Mouse (Mus musculus) right cerebral cortex, adult 18-20 months (tissue): ENCODE data around the gene Gm20716.

Source experiments
- DNase-seq: peaks from one replicate; pipeline ENCODE4 v3.0.0; 2022; ENCODE audit warnings: mixed read lengths

Gene Gm20716

DNA sequence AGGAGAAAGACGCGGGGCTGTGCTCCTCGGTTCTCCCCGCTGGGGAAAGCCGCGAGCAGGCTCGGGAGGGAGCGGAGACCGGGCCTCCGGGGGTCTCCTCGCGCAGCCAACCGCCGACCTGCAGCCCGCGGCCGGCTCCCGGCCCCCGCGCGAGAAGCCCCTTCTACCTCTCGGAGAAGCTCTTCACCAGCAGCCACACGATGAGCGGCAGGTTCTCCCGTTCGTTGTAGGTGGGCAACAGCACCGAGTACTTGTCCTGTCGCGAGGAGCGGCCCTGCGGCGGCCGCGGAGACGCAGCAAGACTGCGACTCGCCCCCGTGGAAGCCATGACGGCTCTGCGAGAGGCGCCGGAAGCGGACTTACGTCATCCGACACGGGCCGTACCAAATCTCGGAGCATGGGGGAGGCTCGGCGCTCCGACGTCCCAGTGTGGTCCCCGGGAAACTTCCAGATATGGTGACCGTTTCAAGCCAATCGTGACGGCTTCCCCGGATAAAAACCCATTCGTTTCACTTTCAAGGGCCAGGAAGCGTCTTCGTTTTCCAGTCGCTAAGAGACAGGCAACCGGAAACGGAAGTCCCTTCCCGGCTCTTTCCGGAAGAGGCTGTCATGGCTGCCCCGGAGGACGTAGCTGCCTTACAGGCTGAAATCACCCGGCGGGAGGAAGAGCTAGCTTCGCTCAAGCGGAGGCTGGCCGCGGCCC, at the start of gene Gm20716, which contains the start of the genes Dpm1 and Mocs3:
Gm20716 (minus strand) TSS at position 339 of the 703 bp plus-strand sequence.
Dpm1 (minus strand) TSS at position 566 of the 703 bp plus-strand sequence.
Mocs3 (plus strand) TSS at position 597 of the 703 bp plus-strand sequence.
- DNase-seq: peak; percentile 90

GRCm38 (mm10) chr2:168274374-168274935, 44.3 kb upstream of the Gm20716 start:
- peak; percentile 52 for DNase-seq

- no peak for DNase-seq
Observed at GRCm38 (mm10) chr2:168273387-168273786, 43.2 kb upstream of the Gm20716 start.

GRCm38 (mm10) chr2:168268033-168268432, 37.9 kb upstream of the Gm20716 start:
- DNase-seq: no peak

DNA sequence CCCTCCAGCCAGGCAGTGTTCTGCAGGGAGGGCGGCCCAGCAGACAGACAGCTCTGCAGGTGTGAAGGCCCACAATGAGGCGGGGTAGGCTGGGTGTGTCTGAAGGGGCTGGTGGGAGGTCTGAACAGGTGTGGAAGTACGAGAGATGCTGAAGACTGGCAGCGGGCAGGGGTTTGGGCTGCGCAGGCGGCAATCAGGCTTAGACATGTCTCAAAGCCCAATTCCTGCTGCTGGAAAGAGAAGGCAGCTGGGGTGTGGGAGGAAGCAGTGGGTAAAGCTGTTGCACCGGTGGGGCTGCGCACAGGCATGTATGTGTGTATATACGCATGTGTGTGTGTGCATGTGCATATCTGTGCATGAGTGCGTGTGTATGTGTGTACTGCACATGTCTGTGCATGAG, 30.7 kb upstream of the Gm20716 start:
- peak; percentile 80 for DNase-seq

- DNase-seq: no peak
Observed at GRCm38 (mm10) chr2:168260124-168260523, 30.0 kb upstream of the Gm20716 start.

- DNase-seq: no peak
Observed at GRCm38 (mm10) chr2:168259046-168259445, 28.9 kb upstream of the Gm20716 start.

DNA sequence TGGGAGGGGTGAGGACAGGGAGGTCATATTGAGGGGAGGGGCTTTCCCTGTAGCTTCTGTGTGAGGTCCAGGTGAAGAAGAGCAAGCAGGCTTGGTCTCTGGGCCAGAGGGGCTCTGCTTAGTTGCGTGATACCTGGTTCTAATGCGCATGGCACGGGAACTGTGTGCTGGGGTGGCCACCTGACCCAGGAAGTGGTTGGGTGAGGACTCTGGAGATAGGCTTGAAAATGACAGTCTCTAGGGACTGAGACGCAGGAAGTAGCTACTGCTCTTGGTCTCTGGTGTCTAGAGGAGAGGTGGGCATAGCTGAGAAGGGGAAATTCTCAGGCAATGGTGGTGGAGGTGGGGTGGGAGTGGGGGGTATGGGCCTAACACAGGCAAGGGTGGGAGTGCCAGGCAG, 27.0 kb upstream of the Gm20716 start:
- no peak for DNase-seq

DNA sequence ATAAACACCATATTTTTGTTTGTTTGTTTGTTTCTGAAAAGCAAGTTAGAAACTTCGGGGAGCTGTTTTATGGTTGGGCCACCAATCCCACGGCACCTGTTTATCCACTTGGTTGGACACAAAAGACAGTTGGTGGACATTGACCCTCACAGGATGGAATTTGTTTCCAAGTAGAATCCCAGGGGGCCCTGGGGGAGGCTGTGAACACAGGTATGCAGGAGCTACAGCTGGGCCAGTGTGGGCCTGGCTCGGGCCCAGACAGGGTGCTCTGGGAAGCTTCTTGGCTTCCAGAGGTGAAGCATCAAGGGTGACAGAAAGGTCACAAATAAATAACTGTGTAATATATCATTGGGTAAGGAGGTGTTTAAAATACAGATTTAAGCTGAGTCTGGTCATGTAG, 26.3 kb upstream of the Gm20716 start:
- DNase-seq: no peak

- DNase-seq: peak; percentile 60
Observed at GRCm38 (mm10) chr2:168253822-168254221, 23.7 kb upstream of the Gm20716 start.

DNA sequence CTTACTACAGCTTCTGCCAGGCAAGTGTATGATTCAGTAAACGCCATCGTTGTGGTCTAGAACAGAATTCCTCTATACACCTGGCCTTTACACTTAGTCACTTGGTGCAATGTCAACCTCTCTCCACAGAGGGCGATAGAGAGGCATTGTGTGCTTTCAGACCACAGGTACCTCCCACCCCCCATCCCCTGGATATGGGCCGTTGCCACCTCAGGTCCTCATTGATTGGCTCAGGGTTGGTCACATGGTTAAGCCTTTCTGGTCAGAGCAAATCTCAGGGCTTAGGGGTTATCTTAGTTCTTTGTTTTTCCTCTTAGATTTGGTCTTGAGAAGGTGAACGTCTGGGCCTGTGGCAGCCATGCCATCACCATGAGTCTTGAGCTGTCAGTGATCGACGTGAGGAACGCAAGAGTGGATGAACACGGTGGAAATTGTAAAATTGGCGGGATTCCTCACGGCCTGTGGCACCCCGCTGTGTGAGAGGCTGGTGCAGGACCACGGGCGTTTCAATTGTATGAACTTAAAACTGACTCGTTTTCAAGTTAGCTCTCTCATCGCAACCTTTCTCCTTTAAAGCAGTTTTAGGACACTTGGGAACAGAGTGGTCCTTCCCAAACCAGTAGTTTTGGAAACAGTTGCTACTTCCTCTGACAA, 22.6 kb upstream of the Gm20716 start:
- no peak for DNase-seq

- peak; percentile 79 for DNase-seq
Observed at GRCm38 (mm10) chr2:168250270-168250669, 20.1 kb upstream of the Gm20716 start.

DNA sequence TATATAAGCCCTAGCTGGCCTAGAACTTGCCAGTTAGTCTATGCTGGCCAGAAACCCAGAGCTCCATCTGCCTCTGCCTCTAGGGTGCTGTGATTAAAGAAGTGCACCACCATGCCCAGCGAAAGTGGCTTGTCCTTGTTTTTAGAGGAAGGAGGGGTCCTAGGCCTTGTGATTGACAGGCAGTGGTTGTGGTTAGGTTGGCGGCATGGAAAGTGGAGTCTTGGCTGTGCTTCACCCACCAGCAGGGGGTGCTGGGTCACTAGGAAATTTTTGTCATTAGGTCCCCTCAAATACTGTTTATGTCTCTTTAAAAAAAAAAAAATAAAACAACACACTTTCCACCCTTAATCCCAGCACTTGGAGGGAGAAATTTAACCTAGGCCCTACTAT, 18.7 kb upstream of the Gm20716 start:
- DNase-seq: no peak

GRCm38 (mm10) chr2:168248167-168248855, 18.1 kb upstream of the Gm20716 start:
- no peak for DNase-seq

DNA sequence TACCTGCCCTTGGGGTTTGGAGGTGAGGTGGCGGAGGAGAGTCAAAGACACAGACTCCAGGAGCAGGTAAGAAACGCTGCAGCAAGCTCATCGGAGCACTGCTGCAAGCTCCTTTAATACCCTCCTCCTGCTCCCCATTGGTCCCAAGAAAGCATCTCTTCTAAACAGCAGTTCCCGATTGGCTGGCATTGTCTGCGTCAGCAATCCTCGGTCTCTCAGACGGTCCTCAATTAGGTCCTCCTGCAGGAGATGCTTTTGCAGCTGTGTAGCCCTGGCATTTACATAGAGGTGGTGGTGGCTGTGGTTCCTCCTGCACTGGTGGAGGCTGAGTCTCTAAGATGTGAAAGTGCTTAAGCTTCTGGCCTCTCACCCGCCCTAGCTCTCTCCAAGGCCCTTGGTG, 15.4 kb upstream of the Gm20716 start:
- DNase-seq: peak; percentile 12

- no peak for DNase-seq
Observed at GRCm38 (mm10) chr2:168243278-168243677, 13.1 kb upstream of the Gm20716 start.

DNA sequence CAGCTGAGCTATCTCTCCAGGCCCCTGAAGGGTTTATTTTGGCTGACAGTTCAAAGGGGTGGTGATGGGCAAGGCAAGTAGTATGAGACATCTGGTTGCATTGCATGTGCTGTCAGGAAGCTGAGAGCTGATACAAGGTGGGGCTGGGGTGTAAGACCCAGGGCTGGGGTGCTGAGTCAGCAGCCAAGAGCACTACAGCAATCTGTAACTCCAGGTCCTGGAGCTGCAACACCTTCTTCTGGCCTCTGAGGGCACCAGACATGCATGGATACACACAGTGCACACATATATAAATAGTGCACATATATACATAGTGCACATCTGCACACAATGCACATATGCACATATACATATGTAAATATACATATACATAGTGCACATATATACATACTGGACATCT, 12.7 kb upstream of the Gm20716 start:
- DNase-seq: no peak

DNA sequence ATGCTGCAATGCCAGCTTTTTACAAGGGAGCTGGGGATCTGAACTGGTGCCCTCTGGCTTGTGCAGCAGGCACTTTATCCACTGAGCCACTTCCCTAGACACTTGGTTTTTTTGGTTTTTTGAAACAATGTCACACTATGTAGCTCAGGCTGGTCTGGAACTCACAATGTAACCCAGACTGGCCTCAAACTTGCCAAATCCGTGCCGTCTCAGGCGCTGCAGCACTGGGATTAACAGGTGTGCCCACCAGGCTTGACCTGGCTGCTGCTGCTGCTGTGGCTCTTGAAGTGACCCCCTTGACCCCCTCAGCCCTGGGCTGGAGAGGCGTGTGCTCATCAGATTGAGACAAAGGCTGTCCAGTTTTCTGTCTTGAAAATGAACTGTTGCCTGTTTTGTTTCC, 8.2 kb upstream of the Gm20716 start:
- DNase-seq: no peak

DNA sequence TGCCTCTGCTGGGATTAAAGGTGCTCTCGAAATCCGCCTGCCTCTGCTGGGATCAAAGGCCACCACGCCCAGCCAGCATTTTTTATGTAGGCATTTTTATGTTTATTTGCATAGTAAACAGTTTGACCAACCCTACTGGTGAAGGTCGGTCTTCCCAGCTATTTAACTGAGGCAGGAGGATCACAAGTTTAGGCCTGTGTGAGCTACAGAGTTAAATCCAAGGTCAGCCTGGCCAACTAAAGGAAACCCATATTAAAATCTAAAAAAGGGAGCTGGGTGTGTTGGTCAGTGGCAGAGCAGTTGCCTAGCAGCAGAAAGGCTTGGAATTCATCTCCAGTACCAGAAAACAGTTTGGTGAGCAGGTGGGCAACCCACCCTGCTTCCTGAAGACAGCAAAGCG, 3.1 kb upstream of the Gm20716 start:
- no peak for DNase-seq

DNA sequence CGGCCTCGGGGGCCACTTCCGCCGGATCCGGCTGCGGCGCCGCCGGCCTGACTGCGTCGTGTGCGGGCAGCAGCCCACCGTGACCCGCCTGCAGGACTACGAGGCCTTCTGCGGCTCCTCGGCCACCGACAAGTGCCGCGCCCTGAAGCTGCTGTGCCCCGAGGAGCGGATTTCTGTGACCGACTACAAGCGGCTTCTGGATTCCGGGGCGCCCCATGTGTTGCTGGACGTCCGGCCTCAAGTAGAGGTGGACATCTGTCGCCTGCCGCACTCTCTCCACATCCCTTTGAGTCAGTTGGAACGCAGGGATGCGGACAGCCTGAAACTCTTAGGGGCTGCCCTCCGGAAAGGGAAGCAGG, 1.3 kb upstream of the Gm20716 start:
- DNase-seq: no peak

DNA sequence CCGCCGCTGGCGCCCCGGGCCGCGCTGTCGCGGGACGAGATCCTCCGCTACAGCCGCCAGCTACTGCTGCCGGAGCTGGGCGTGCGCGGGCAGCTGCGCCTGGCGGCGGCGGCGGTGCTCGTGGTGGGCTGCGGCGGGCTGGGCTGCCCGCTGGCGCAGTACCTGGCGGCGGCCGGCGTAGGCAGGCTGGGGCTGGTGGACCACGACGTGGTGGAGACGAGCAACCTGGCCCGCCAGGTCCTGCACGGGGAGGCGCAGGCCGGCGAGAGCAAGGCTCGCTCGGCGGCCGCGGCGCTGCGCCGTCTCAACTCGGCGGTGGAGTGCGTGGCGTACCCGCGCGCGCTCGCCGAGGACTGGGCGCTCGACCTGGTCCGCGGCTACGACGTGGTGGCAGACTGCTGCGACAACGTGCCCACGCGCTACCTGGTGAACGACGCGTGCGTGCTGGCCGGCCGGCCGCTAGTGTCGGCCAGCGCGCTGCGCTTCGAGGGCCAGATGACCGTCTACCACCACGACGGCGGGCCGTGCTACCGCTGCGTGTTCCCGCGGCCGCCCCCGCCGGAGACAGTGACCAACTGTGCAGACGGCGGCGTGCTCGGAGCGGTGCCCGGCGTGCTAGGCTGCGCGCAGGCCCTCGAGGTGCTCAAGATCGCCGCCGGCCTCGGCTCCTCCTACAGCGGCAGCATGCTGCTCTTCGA, 758 bp upstream of the Gm20716 start:
- DNase-seq: peak; percentile 23

DNA sequence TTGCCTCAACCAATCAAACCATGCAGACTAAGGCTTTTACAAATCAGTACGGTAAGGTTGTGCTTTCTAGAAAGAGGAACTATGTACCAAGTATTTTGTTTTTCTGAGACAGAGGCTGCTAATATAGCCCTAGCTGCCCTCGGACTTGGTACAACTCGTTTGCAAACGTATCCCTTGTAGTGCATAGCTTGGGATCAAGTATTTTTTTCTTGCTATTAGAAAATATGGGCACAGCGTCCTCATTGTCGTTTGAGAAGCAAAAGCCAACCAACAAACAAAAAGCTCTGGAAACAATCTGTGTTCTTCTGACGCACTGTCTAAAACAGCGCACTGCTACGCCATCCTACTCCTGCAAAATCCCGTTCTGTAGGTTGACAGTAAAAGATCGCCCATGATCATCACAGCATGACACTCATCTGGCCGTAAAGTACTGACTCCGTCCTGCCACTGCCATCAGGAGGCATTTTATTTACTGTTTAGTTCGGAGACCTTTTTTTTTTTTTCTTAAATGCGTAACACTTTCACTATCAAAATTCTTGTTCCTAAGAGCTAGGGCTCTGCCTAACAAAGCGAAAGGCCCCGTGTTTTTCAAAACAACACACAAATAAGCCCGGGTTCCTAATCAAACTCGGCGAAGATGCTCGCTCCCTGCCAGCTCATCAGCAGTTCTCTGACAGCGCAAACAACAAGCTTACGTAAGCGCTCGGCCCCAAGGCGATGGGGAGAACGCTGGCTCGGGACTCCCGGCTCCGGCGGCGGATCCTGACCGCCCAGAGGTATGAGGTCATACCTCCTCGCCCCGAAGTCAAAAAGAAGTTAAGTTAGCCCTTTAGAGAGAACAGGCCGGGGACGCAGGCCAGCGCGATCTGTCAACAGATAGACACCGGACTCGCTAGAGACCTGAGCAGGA, 793 bp downstream of the Gm20716 start:
- DNase-seq: peak; percentile 62
